Mouse (Mus musculus): Measurements from ENCODE around the gene Fam98b. TPM values are rescaled to one million over a fixed set of nuclear protein-coding genes. Genes with fewer than 3 reads are reported as not detected.

The Fam98b gene
- total RNA-seq, 1 experiment, result 13.7 TPM

- Histone ChIP-seq H3K36me3 (ENCODE audit: control insufficient read depth, insufficient read depth, low read length, poor library complexity, severe bottlenecking) (no peaks in the 10 kb centered on the region), H3K4me1 (ENCODE audit: control insufficient read depth in 2 of 2, insufficient read depth in 2 of 2, low read length in 2 of 2, poor library complexity in 1 of 2) (no peaks in the 10 kb centered on the region), H3K4me3 (ENCODE audit: insufficient read depth in 1 of 2, low read depth in 1 of 2, low read length in 2 of 2, poor library complexity in 1 of 2, severe bottlenecking in 1 of 2) (no peak overlapping the region), H3K27ac (ENCODE audit: insufficient read depth, low read depth, low read length, poor library complexity, severe bottlenecking) (no peak overlapping the region), H3K9me3 (ENCODE audit: control insufficient read depth, insufficient read depth, low read depth, low read length) (no peaks in the 10 kb centered on the region), H3K9ac (ENCODE audit: insufficient read depth, low read depth, low read length, poor library complexity, severe bottlenecking) (no peak overlapping the region)
- in situ Hi-C loops (cut with MboI; ENCODE audit: low sequenced_read_pairs in 2 of 2, unreplicated experiment in 2 of 2), result no loop called here
- no peak for DNase-seq (ENCODE audit: low read depth, low spot score)
- no peak for TF ChIP-seq ZC3H11A (IDR thresholded peaks at IDR 0.05; ENCODE audit: borderline replicate concordance, low read depth, low read length)
- no peak for TF ChIP-seq ZNF384 (IDR thresholded peaks at IDR 0.05; ENCODE audit: low read depth, low read length)
- no peak for TF ChIP-seq HCFC1 (IDR thresholded peaks at IDR 0.05; ENCODE audit: borderline replicate concordance, insufficient read depth, low read length)
- TF ChIP-seq MAFK (IDR thresholded peaks at IDR 0.05; ENCODE audit: insufficient read depth, low read depth, low read length), result no peak
- no peak for TF ChIP-seq CHD2 (IDR thresholded peaks at IDR 0.05; ENCODE audit: low read depth, low read length)
These were observed 7.6 kb upstream of the Fam98b start for GRCm38 (mm10) chr2:117241953-117242352.

- peak overlapping the region; percentile 100 for H3K9ac ChIP-seq (ENCODE audit: insufficient read depth, low read depth, low read length, poor library complexity, severe bottlenecking)
- no peaks in the 10 kb centered on the region for H3K36me3 ChIP-seq (ENCODE audit: control insufficient read depth, insufficient read depth, low read length, poor library complexity, severe bottlenecking)
- peak; percentile 25 for DNase-seq (ENCODE audit: low read depth, low spot score)
- peak overlapping the region; percentile 77 to 99 for H3K4me3 ChIP-seq (ENCODE audit: insufficient read depth in 1 of 2, low read depth in 1 of 2, low read length in 2 of 2, poor library complexity in 1 of 2, severe bottlenecking in 1 of 2)
- in situ Hi-C loops (cut with MboI; ENCODE audit: low sequenced_read_pairs in 2 of 2, unreplicated experiment in 2 of 2), result loop anchor here in 1 of 2 experiments (25.0 kb wide), 1 partner anchor 187 kb away; no protein-coding TSS in a partner anchor
- TF ChIP-seq ZC3H11A (IDR thresholded peaks at IDR 0.05; ENCODE audit: borderline replicate concordance, low read depth, low read length) (no peak), ZNF384 (IDR thresholded peaks at IDR 0.05; ENCODE audit: low read depth, low read length) (no peak), HCFC1 (IDR thresholded peaks at IDR 0.05; ENCODE audit: borderline replicate concordance, insufficient read depth, low read length) (no peak), MAFK (IDR thresholded peaks at IDR 0.05; ENCODE audit: insufficient read depth, low read depth, low read length) (no peak), CHD2 (IDR thresholded peaks at IDR 0.05; ENCODE audit: low read depth, low read length) (no peak)
- peaks cover 0 to 1% of the 10 kb centered on the region in 2 experiments; a peak in 1 of 4 replicates for H3K4me1 ChIP-seq (ENCODE audit: control insufficient read depth in 2 of 2, insufficient read depth in 2 of 2, low read length in 2 of 2, poor library complexity in 1 of 2)
- no peak overlapping the region for H3K27ac ChIP-seq (ENCODE audit: insufficient read depth, low read depth, low read length, poor library complexity, severe bottlenecking)
- H3K9me3 ChIP-seq (ENCODE audit: control insufficient read depth, insufficient read depth, low read depth, low read length), result no peaks in the 10 kb centered on the region
These were observed 517 bp downstream of the Fam98b start for GRCm38 (mm10) chr2:117250001-117250510.

GRCm38 (mm10) chr2:117255415-117255814 lies 5.9 kb downstream of the Fam98b start:
- peaks cover 0 to 1% of the 10 kb centered on the region in 2 experiments; a peak in 1 of 4 replicates for H3K4me1 ChIP-seq (ENCODE audit: control insufficient read depth in 2 of 2, insufficient read depth in 2 of 2, low read length in 2 of 2, poor library complexity in 1 of 2)
- H3K9ac ChIP-seq (ENCODE audit: insufficient read depth, low read depth, low read length, poor library complexity, severe bottlenecking), result no peak overlapping the region
- TF ChIP-seq ZC3H11A (IDR thresholded peaks at IDR 0.05; ENCODE audit: borderline replicate concordance, low read depth, low read length) (no peak), MAFK (IDR thresholded peaks at IDR 0.05; ENCODE audit: insufficient read depth, low read depth, low read length) (no peak), CHD2 (IDR thresholded peaks at IDR 0.05; ENCODE audit: low read depth, low read length) (no peak), HCFC1 (IDR thresholded peaks at IDR 0.05; ENCODE audit: borderline replicate concordance, insufficient read depth, low read length) (no peak), ZNF384 (IDR thresholded peaks at IDR 0.05; ENCODE audit: low read depth, low read length) (no peak)
- no peak overlapping the region for H3K4me3 ChIP-seq (ENCODE audit: insufficient read depth in 1 of 2, low read depth in 1 of 2, low read length in 2 of 2, poor library complexity in 1 of 2, severe bottlenecking in 1 of 2)
- H3K27ac ChIP-seq (ENCODE audit: insufficient read depth, low read depth, low read length, poor library complexity, severe bottlenecking), result no peak overlapping the region
- in situ Hi-C loops (cut with MboI; ENCODE audit: low sequenced_read_pairs in 2 of 2, unreplicated experiment in 2 of 2), result loop anchor here in 1 of 2 experiments (25.0 kb wide), 1 partner anchor 182 kb away; no protein-coding TSS in a partner anchor
- no peaks in the 10 kb centered on the region for H3K9me3 ChIP-seq (ENCODE audit: control insufficient read depth, insufficient read depth, low read depth, low read length)
- no peaks in the 10 kb centered on the region for H3K36me3 ChIP-seq (ENCODE audit: control insufficient read depth, insufficient read depth, low read length, poor library complexity, severe bottlenecking)
- DNase-seq (ENCODE audit: low read depth, low spot score), result no peak

- no peak for DNase-seq (ENCODE audit: low read depth, low spot score)
- in situ Hi-C loops (cut with MboI; ENCODE audit: low sequenced_read_pairs in 2 of 2, unreplicated experiment in 2 of 2), result loop anchor here in 1 of 2 experiments (25.0 kb wide), 1 partner anchor 180 kb away; no protein-coding TSS in a partner anchor
- Histone ChIP-seq H3K27ac (ENCODE audit: insufficient read depth, low read depth, low read length, poor library complexity, severe bottlenecking) (no peak overlapping the region), H3K4me1 (ENCODE audit: control insufficient read depth in 2 of 2, insufficient read depth in 2 of 2, low read length in 2 of 2, poor library complexity in 1 of 2) (no peaks in the 10 kb centered on the region), H3K9ac (ENCODE audit: insufficient read depth, low read depth, low read length, poor library complexity, severe bottlenecking) (no peak overlapping the region), H3K9me3 (ENCODE audit: control insufficient read depth, insufficient read depth, low read depth, low read length) (no peaks in the 10 kb centered on the region), H3K4me3 (ENCODE audit: insufficient read depth in 1 of 2, low read depth in 1 of 2, low read length in 2 of 2, poor library complexity in 1 of 2, severe bottlenecking in 1 of 2) (no peak overlapping the region), H3K36me3 (ENCODE audit: control insufficient read depth, insufficient read depth, low read length, poor library complexity, severe bottlenecking) (no peaks in the 10 kb centered on the region)
- no peak for TF ChIP-seq HCFC1 (IDR thresholded peaks at IDR 0.05; ENCODE audit: borderline replicate concordance, insufficient read depth, low read length)
- TF ChIP-seq ZNF384 (IDR thresholded peaks at IDR 0.05; ENCODE audit: low read depth, low read length), result no peak
- no peak for TF ChIP-seq ZC3H11A (IDR thresholded peaks at IDR 0.05; ENCODE audit: borderline replicate concordance, low read depth, low read length)
- TF ChIP-seq CHD2 (IDR thresholded peaks at IDR 0.05; ENCODE audit: low read depth, low read length), result no peak
- TF ChIP-seq MAFK (IDR thresholded peaks at IDR 0.05; ENCODE audit: insufficient read depth, low read depth, low read length), result no peak
These were observed 8.1 kb downstream of the Fam98b start for GRCm38 (mm10) chr2:117257617-117258016.
